Mouse (Mus musculus) spleen, adult 2 months (tissue): ENCODE data around the gene 1600002K03Rik. TPM values are rescaled to one million over a fixed set of nuclear protein-coding genes. Genes with fewer than 3 reads are reported as not detected.
"Not testable (repeated sequence)": the region's sequence is repeated elsewhere in the genome, so short reads cannot be mapped to it uniquely, and the experiment has no call there.

Experiments used
- DNase-seq, 2 experiments: peaks; one replicate each; pipeline versions ENCODE4 v3.0.0 to v3.0.0-alpha.2; 2012 to 2021; ENCODE audit warnings: low spot score in 2 of 2, low read depth in 1 of 2
- H3K27ac ChIP-seq: fragments of 200-500 bp; 2 replicates; pipeline ENCODE4 v1.5.1; 2012; ENCODE audit warnings: low read length, inconsistent platforms; ENCODE audit not compliant: insufficient read depth
- H3K27me3 ChIP-seq: fragments of 200-500 bp; 2 replicates; pipeline ENCODE4 v1.6.1; 2012; ENCODE audit warnings: mild to moderate bottlenecking, moderate library complexity, low read length, inconsistent platforms; ENCODE audit not compliant: control insufficient read depth, insufficient read depth
- H3K36me3 ChIP-seq: fragments of 200-500 bp; 2 replicates; pipeline ENCODE4 v1.6.1; 2012; ENCODE audit warnings: mild to moderate bottlenecking, low read length, inconsistent platforms; ENCODE audit not compliant: control insufficient read depth, insufficient read depth
- H3K4me1 ChIP-seq: fragments of 200-500 bp; 2 replicates; pipeline ENCODE4 v1.6.1; 2011; ENCODE audit warnings: inconsistent platforms; ENCODE audit not compliant: control insufficient read depth, insufficient read depth, insufficient read length
- H3K4me3 ChIP-seq: fragments of 200-500 bp; 2 replicates; pipeline ENCODE4 v1.5.1; 2011; ENCODE audit warnings: mild to moderate bottlenecking, inconsistent platforms; ENCODE audit not compliant: insufficient read depth, insufficient read length; ENCODE audit errors: extremely low read depth
- CTCF ChIP-seq: fragments of 200-500 bp; IDR thresholded peaks from 2 replicates; pipeline ENCODE4 v1.5.1; 2011; ENCODE audit warnings: mild to moderate bottlenecking, inconsistent platforms; ENCODE audit not compliant: insufficient read depth, insufficient read length, insufficient replicate concordance; ENCODE audit errors: extremely low read depth
- POLR2A ChIP-seq: fragments of 200-500 bp; IDR thresholded peaks from 2 replicates; pipeline ENCODE4 v1.6.1; 2011; ENCODE audit warnings: low read depth, low read length, inconsistent platforms
- WGBS: fragments of 180-500 bp; shearing (Covaris S2); methylation state at CpG from one replicate; pipeline ENCODE4 v1.1.7; 2018; 5-methylcytosine and 5-hydroxymethylcytosine counted together
- polyA plus RNA-seq: library from polyadenylated mRNA; depleted of rRNA; stranded (reverse); fragments of >200 nt; gene quantifications from 2 replicates; pipeline ENCODE4 v1.2.3, GENCODE M21; 2012; rRNA removed

Gene 1600002K03Rik
- polyA plus RNA-seq, 1 experiment, result 10.8 TPM

GRCm38 (mm10) chr10:80220676-80221075 lies 47.9 kb downstream of the 1600002K03Rik start:
- TF ChIP-seq POLR2A (no peak), CTCF (no peak)
- Histone ChIP-seq H3K4me1 (no peaks in the 10 kb centered on the region; the same call in 1 of the 2 replicates), H3K4me3 (no peak overlapping the region), H3K27me3 (no peaks in the 10 kb centered on the region), H3K27ac (no peak overlapping the region), H3K36me3 (no peaks in the 10 kb centered on the region)
- no peak for DNase-seq
- 86% methylated on average over 7 of the region's 9 CpGs for WGBS

DNA sequence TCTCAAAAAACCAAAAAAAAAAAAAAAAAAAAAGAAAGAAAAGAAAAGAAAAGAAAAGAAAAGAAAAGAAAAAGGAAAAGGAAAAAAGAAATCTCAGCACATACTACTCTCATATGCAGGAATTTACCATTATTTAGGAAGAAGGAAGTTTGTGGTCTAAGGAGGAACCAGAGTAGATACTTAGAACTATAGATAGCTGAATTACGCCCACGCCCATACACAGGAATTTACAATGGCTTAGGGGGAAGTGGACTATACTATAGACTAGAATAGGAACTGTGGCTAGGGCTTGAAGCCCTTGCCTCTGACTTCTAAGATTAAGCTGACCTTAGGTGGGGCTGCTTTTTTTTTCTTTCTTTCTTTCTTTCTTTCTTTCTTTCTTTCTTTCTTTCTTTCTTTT lies 50.4 kb downstream of the 1600002K03Rik start:
- H3K4me1 ChIP-seq, H3K4me3 ChIP-seq, H3K36me3 ChIP-seq, H3K27me3 ChIP-seq, H3K27ac ChIP-seq, DNase-seq: not testable (repeated sequence)
- 12% methylated on average over 2 of the region's 2 CpGs for WGBS

Other genes with a start within 250 kb of the 1600002K03Rik start
- gene Arid3a, start 245.9 kb upstream of the 1600002K03Rik start, polyA plus RNA-seq, result 15.0 and 23.2 TPM in 2 replicates
- gene Wdr18, start 212.8 kb upstream of the 1600002K03Rik start, polyA plus RNA-seq, result 41.2 and 51.6 TPM in 2 replicates
- 0.12 and 0.16 TPM in 2 replicates for gene Grin3b, start 202.2 kb upstream of the 1600002K03Rik start, polyA plus RNA-seq
- 266 and 371 TPM in 2 replicates for gene Tmem259, start 188.6 kb upstream of the 1600002K03Rik start, polyA plus RNA-seq
- gene Cnn2, start 184.4 kb upstream of the 1600002K03Rik start, polyA plus RNA-seq, result 297 and 409 TPM in 2 replicates
- gene Abca7, start 176.4 kb upstream of the 1600002K03Rik start, polyA plus RNA-seq, result 50.4 and 64.5 TPM in 2 replicates
- 492 and 574 TPM in 2 replicates for gene Arhgap45, start 156.3 kb upstream of the 1600002K03Rik start, polyA plus RNA-seq
- gene Polr2e, start 133.1 kb upstream of the 1600002K03Rik start, polyA plus RNA-seq, result 139 and 182 TPM in 2 replicates
- 238 and 259 TPM in 2 replicates for gene Gpx4, start 125.8 kb upstream of the 1600002K03Rik start, polyA plus RNA-seq
- gene Sbno2, start 67.4 kb upstream of the 1600002K03Rik start, polyA plus RNA-seq, result 95.0 and 122 TPM in 2 replicates
- gene Stk11, start 57.1 kb upstream of the 1600002K03Rik start, polyA plus RNA-seq, result 120 and 144 TPM in 2 replicates
- 592 and 782 TPM in 2 replicates for gene Atp5d, start 34.3 kb upstream of the 1600002K03Rik start, polyA plus RNA-seq
- gene Cbarp, start 32.1 kb upstream of the 1600002K03Rik start, polyA plus RNA-seq, result 11.9 and 13.4 TPM in 2 replicates
- gene Midn, start 24.7 kb upstream of the 1600002K03Rik start, polyA plus RNA-seq, result 128 and 157 TPM in 2 replicates
- 144 and 151 TPM in 2 replicates for gene Cirbp, start 7.0 kb upstream of the 1600002K03Rik start, polyA plus RNA-seq
- gene Efna2, start 6.5 kb downstream of the 1600002K03Rik start, polyA plus RNA-seq, result 1.3 and 1.8 TPM in 2 replicates
- 35.1 and 42.8 TPM in 2 replicates for gene Mum1, start 53.5 kb downstream of the 1600002K03Rik start, polyA plus RNA-seq
- 314 and 402 TPM in 2 replicates for gene Ndufs7, start 76.2 kb downstream of the 1600002K03Rik start, polyA plus RNA-seq
- gene Gamt, start 88.1 kb downstream of the 1600002K03Rik start, polyA plus RNA-seq, result 19.7 and 23.5 TPM in 2 replicates
- 66.8 and 74.5 TPM in 2 replicates for gene Dazap1, start 88.5 kb downstream of the 1600002K03Rik start, polyA plus RNA-seq
- 2,107 and 2,204 TPM in 2 replicates for gene Rps15, start 119.5 kb downstream of the 1600002K03Rik start, polyA plus RNA-seq
- 0.68 and 1.00 TPM in 2 replicates for gene Apc2, start 123.0 kb downstream of the 1600002K03Rik start, polyA plus RNA-seq
- 40.6 and 56.7 TPM in 2 replicates for gene 2310011J03Rik, start 147.6 kb downstream of the 1600002K03Rik start, polyA plus RNA-seq
- gene Pcsk4, start 156.6 kb downstream of the 1600002K03Rik start, polyA plus RNA-seq, result 6.2 and 10.0 TPM in 2 replicates
- 2.1 and 2.5 TPM in 2 replicates for gene Reep6, start 157.0 kb downstream of the 1600002K03Rik start, polyA plus RNA-seq
- 8.8 and 14.3 TPM in 2 replicates for gene Adamtsl5, start 175.5 kb downstream of the 1600002K03Rik start, polyA plus RNA-seq
- 0.04 TPM in 1 of 2 replicates, not detected in the other for gene Plk5, start 183.5 kb downstream of the 1600002K03Rik start, polyA plus RNA-seq
- gene Mex3d, start 214.7 kb downstream of the 1600002K03Rik start, polyA plus RNA-seq, result 13.4 and 22.6 TPM in 2 replicates
- gene Mbd3, start 226.6 kb downstream of the 1600002K03Rik start, polyA plus RNA-seq, result 110 and 124 TPM in 2 replicates
- 399 and 753 TPM in 2 replicates for gene Uqcr11, start 233.9 kb downstream of the 1600002K03Rik start, polyA plus RNA-seq